Mouse (Mus musculus) layer of hippocampus, adult 6 months (tissue): ENCODE data around the gene Smlr1. TPM values are rescaled to one million over a fixed set of nuclear protein-coding genes. Genes with fewer than 3 reads are reported as not detected.

Experiments
- long read RNA-seq, 2 experiments: library from polyadenylated mRNA; unstranded; transcript quantifications; one replicate each; pipeline ENCODE4 v2.0.0; 2019 to 2020
- polyA plus RNA-seq: library from polyadenylated mRNA; unstranded; fragments of <200 nt; fragmentation: Nextera tagmentation; gene quantifications from 2 replicates; pipeline ENCODE4 v1.2.3, GENCODE M21; 2021

Gene Smlr1
- not detected in 2 replicates for polyA plus RNA-seq
- long read RNA-seq, experiment 1 = 0 reads
- long read RNA-seq, experiment 2 = 0 reads

DNA sequence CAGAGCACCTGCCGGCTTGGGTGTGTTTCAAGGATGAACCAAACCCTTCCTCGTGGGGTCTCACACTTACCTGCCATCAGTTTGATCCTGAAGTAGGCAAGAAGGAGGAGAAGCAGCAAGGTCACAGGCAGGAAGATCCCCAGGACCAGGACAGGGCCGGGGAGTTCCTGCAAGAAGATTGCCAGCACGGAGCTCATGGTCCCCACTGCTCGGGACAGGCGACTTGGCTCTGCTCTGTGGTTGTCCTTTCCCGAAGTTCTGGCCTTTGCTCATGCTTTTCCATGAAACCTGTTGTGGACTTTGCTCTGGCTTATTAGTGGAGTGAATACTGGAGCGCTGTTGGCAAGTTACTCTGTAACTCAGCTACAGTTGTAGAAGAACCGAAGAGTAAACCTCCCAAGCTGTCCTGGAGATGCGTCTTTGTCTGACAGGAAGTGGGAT, at the start of gene Smlr1:
Gene Smlr1 (minus strand): TSS at position 377 of the 441 bp plus-strand sequence.

Other genes starting within 250 kb of the Smlr1 start
- 29.3 and 32.5 TPM in 2 replicates for gene Akap7, start 228.4 kb downstream of the Smlr1 start, polyA plus RNA-seq
- 19.8 and 21.4 TPM in 2 replicates for gene Epb41l2, start 176.5 kb downstream of the Smlr1 start, polyA plus RNA-seq